Mouse (Mus musculus): ENCODE results near the gene Defb30. TPM values are rescaled to one million over a fixed set of nuclear protein-coding genes. Genes with fewer than 3 reads are reported as not detected.

Gene Defb30
- polyA plus RNA-seq, 1 experiment from 2014 or later: not detected

- TF ChIP-seq CTCF (IDR thresholded peaks at IDR 0.05; ENCODE audit: low read depth): peak; percentile 75
- no peaks in the 10 kb centered on the region for H3K27me3 ChIP-seq (ENCODE audit: insufficient read depth, low read length)
- no peak overlapping the region for H3K27ac ChIP-seq
- no peaks in the 10 kb centered on the region for H3K36me3 ChIP-seq (ENCODE audit: insufficient read depth, low read length)
- no peaks in the 10 kb centered on the region for H3K4me1 ChIP-seq (replicated peaks; ENCODE audit: insufficient read depth, low read length)
- no peak overlapping the region for H3K9ac ChIP-seq (ENCODE audit: low read depth, low read length)
- 32% methylated on average over 5 of the region's 5 CpGs for WGBS
- DNase-seq (ENCODE audit: low spot score): peak; percentile 51
- H3K4me3 ChIP-seq (replicated peaks; ENCODE audit: low read depth, low read length): no peak overlapping the region
- no peak overlapping the region for H3K4me2 ChIP-seq (ENCODE audit: low read length)
- no peak for ATAC-seq (replicated peaks; ENCODE audit: low FRiP score, low read depth)
- H3K9me3 ChIP-seq (replicated peaks; ENCODE audit: low read length): no peaks in the 10 kb centered on the region
These were observed 1.0 kb upstream of the Defb30 start for GRCm38 (mm10) chr14:63050769-63051168.

GRCm38 (mm10) chr14:63046691-63047090, 3.1 kb downstream of the Defb30 start, which contains the start of gene Defb42:
Gene Defb42 (plus strand): TSS chr14:63046991.
- Histone ChIP-seq H3K9me3 (replicated peaks; ENCODE audit: low read length) (no peaks in the 10 kb centered on the region), H3K4me3 (replicated peaks; ENCODE audit: low read depth, low read length) (no peak within 1 kb of the TSS), H3K4me1 (replicated peaks; ENCODE audit: insufficient read depth, low read length) (no peaks in the 10 kb centered on the region), H3K4me2 (ENCODE audit: low read length) (no peak within 1 kb of the TSS), H3K9ac (ENCODE audit: low read depth, low read length) (no peak within 1 kb of the TSS), H3K27me3 (ENCODE audit: insufficient read depth, low read length) (no peaks in the 10 kb centered on the region), H3K36me3 (ENCODE audit: insufficient read depth, low read length) (no peaks in the 10 kb centered on the region), H3K27ac (no peak within 1 kb of the TSS)
- ATAC-seq (replicated peaks; ENCODE audit: low FRiP score, low read depth): no peak
- DNase-seq (ENCODE audit: low spot score): no peak
- no peak for TF ChIP-seq CTCF (IDR thresholded peaks at IDR 0.05; ENCODE audit: low read depth)
- 71% methylated on average over 3 of the region's 3 CpGs for WGBS

- Histone ChIP-seq H3K9me3 (replicated peaks; ENCODE audit: low read length) (no peaks in the 10 kb centered on the region), H3K36me3 (ENCODE audit: insufficient read depth, low read length) (no peaks in the 10 kb centered on the region), H3K9ac (ENCODE audit: low read depth, low read length) (no peak overlapping the region), H3K4me2 (ENCODE audit: low read length) (no peak overlapping the region), H3K4me1 (replicated peaks; ENCODE audit: insufficient read depth, low read length) (no peaks in the 10 kb centered on the region), H3K27me3 (ENCODE audit: insufficient read depth, low read length) (no peaks in the 10 kb centered on the region), H3K27ac (no peak overlapping the region), H3K4me3 (replicated peaks; ENCODE audit: low read depth, low read length) (no peak overlapping the region)
- DNase-seq (ENCODE audit: low spot score): no peak
- no peak for TF ChIP-seq CTCF (IDR thresholded peaks at IDR 0.05; ENCODE audit: low read depth)
- ATAC-seq (replicated peaks; ENCODE audit: low FRiP score, low read depth): no peak
- 61% methylated on average over 6 of the region's 6 CpGs for WGBS
These were observed 29.1 kb downstream of the Defb30 start for GRCm38 (mm10) chr14:63020524-63021156.

- H3K4me3 ChIP-seq (replicated peaks; ENCODE audit: low read depth, low read length): no peak overlapping the region
- no peaks in the 10 kb centered on the region for H3K27me3 ChIP-seq (ENCODE audit: insufficient read depth, low read length)
These were observed 35.1 kb downstream of the Defb30 start for GRCm38 (mm10) chr14:63014667-63015066.

GRCm38 (mm10) chr14:63013082-63013481, 36.7 kb downstream of the Defb30 start:
- Histone ChIP-seq H3K4me3 (replicated peaks; ENCODE audit: low read depth, low read length) (no peak overlapping the region), H3K27me3 (ENCODE audit: insufficient read depth, low read length) (no peaks in the 10 kb centered on the region), H3K9ac (ENCODE audit: low read depth, low read length) (no peak overlapping the region), H3K9me3 (replicated peaks; ENCODE audit: low read length) (no peaks in the 10 kb centered on the region), H3K4me1 (replicated peaks; ENCODE audit: insufficient read depth, low read length) (no peaks in the 10 kb centered on the region), H3K4me2 (ENCODE audit: low read length) (no peak overlapping the region), H3K27ac (no peak overlapping the region), H3K36me3 (ENCODE audit: insufficient read depth, low read length) (no peaks in the 10 kb centered on the region)
- ATAC-seq (replicated peaks; ENCODE audit: low FRiP score, low read depth): no peak
- no peak for TF ChIP-seq CTCF (IDR thresholded peaks at IDR 0.05; ENCODE audit: low read depth)
- WGBS: 67% methylated on average over 4 of the region's 4 CpGs
- no peak for DNase-seq (ENCODE audit: low spot score)

More at GRCm38 (mm10) chr14:63014667-63015066, 35.1 kb downstream of the Defb30 start:
- ATAC-seq (replicated peaks; ENCODE audit: low FRiP score, low read depth) (no peak), DNase-seq (ENCODE audit: low spot score) (no peak)
- Histone ChIP-seq H3K9ac (ENCODE audit: low read depth, low read length) (no peak overlapping the region), H3K4me1 (replicated peaks; ENCODE audit: insufficient read depth, low read length) (no peaks in the 10 kb centered on the region), H3K4me2 (ENCODE audit: low read length) (no peak overlapping the region), H3K27ac (no peak overlapping the region), H3K9me3 (replicated peaks; ENCODE audit: low read length) (no peaks in the 10 kb centered on the region), H3K36me3 (ENCODE audit: insufficient read depth, low read length) (no peaks in the 10 kb centered on the region)
- 80% methylated on average over 4 of the region's 4 CpGs for WGBS
- no peak for TF ChIP-seq CTCF (IDR thresholded peaks at IDR 0.05; ENCODE audit: low read depth)

DNA sequence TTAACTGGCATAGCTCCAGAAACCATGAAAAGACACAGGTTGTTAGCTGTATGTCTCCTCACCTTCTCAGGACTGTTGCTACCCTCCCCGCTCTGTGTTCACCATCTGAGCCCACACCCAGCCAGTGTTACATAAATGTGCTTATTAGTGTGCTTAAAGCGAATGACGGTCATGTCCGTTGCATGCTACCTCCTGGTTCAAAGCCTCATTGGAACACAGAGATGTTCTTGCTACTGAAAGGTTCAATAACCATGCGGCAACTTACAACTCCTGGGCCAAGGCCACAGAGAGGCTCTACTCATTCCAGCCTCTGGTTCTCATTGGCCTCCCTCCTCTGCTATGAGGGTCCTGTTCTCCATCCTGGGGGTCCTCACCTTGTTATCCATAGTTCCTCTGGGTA, 38.3 kb downstream of the Defb30 start, which contains the start of gene Defb43:
Defb43 (plus strand) TSS at position 301 of the 400 bp plus-strand sequence.
- no peak within 1 kb of the TSS for H3K4me2 ChIP-seq (ENCODE audit: low read length)
- ATAC-seq (replicated peaks; ENCODE audit: low FRiP score, low read depth): no peak
- H3K27ac ChIP-seq: no peak within 1 kb of the TSS
- H3K9ac ChIP-seq (ENCODE audit: low read depth, low read length): no peak within 1 kb of the TSS
- DNase-seq (ENCODE audit: low spot score): no peak
- WGBS: 93% methylated on average over 5 of the region's 5 CpGs
- TF ChIP-seq CTCF (IDR thresholded peaks at IDR 0.05; ENCODE audit: low read depth): no peak
- no peaks in the 10 kb centered on the region for H3K27me3 ChIP-seq (ENCODE audit: insufficient read depth, low read length)
- H3K9me3 ChIP-seq (replicated peaks; ENCODE audit: low read length): no peaks in the 10 kb centered on the region
- no peaks in the 10 kb centered on the region for H3K36me3 ChIP-seq (ENCODE audit: insufficient read depth, low read length)
- H3K4me1 ChIP-seq (replicated peaks; ENCODE audit: insufficient read depth, low read length): no peaks in the 10 kb centered on the region
- no peak within 1 kb of the TSS for H3K4me3 ChIP-seq (replicated peaks; ENCODE audit: low read depth, low read length)

DNA sequence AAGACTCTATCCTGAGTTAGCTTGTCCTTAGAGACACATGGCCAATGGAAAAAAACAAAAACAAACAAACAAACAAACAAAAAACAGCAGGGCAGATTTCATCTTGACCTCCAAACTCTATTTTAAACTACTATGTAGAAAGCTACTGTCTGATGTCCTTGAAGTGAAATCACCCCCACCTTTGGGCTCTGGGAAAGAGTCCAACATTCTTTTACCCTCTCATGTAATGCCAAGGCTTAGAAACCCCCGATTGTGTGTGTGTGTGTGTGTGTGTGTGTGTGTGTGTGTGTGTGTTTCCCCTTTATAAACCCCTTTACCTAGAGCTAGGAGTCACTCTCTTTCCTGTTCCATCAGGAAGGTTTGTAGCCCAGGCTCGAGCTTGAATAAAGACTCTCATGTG, 47.2 kb downstream of the Defb30 start:
- no peak for DNase-seq (ENCODE audit: low spot score)
- no peak for ATAC-seq (replicated peaks; ENCODE audit: low FRiP score, low read depth)
- 54% methylated on average over 2 of the region's 2 CpGs for WGBS
- Histone ChIP-seq H3K27me3 (ENCODE audit: insufficient read depth, low read length) (no peaks in the 10 kb centered on the region), H3K36me3 (ENCODE audit: insufficient read depth, low read length) (no peaks in the 10 kb centered on the region), H3K4me2 (ENCODE audit: low read length) (no peak overlapping the region), H3K4me3 (replicated peaks; ENCODE audit: low read depth, low read length) (no peak overlapping the region), H3K9me3 (replicated peaks; ENCODE audit: low read length) (no peaks in the 10 kb centered on the region), H3K9ac (ENCODE audit: low read depth, low read length) (no peak overlapping the region), H3K27ac (no peak overlapping the region), H3K4me1 (replicated peaks; ENCODE audit: insufficient read depth, low read length) (no peaks in the 10 kb centered on the region)
- TF ChIP-seq CTCF (IDR thresholded peaks at IDR 0.05; ENCODE audit: low read depth): no peak

Data from kidney, postnatal 0 days (tissue).